Mouse (Mus musculus): ENCODE measurements around the gene Hoxa6.

DNA sequence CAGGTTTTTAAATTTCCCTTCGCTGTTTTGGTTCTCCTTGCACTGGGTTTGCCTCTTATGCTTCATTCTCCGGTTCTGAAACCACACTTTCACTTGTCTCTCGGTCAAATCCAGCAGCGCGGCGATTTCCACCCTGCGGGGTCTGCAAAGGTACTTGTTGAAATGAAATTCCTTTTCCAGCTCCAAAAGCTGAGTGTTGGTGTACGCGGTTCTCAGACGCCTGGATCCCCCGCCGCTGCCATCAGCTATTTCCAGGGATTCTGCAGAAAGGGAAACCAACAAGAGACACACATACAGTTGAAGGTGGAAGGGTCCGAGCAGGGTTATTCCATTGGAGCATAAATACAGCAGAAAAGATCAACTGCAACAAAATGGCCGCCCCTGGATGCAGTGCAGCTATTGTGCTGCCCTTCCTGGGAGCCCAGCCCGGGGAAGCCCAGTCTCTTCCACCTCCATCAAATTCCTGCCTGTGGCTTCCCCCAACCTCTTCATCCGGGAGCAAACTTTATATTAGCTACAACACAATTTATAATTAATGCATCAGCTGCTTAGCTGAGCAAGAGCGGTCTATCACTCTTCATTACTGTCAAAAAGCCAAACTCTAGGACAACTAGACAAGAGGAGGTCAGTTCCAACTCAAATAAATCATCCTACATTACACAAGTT is 45.0 kb downstream of the Hoxa6 start:
- TF ChIP-seq ETS1 (conservative IDR thresholded peaks at IDR 0.05; ENCODE audit: low read depth, low read length) (no peak), PAX5 (IDR thresholded peaks at IDR 0.05; ENCODE audit: low read length) (no peak), CHD1 (IDR thresholded peaks at IDR 0.05; ENCODE audit: low read depth, low read length) (no peak), POLR2A (IDR thresholded peaks at IDR 0.05; ENCODE audit: low read depth, low read length) (no peak), RAD21 (IDR thresholded peaks at IDR 0.05; ENCODE audit: low read depth, low read length) (no peak), CTCF (conservative IDR thresholded peaks at IDR 0.05 in 1 of 2, IDR thresholded peaks at IDR 0.05 in 1 of 2; ENCODE audit: low read depth in 2 of 2, low read length in 2 of 2) (no peak), BHLHE40 (IDR thresholded peaks at IDR 0.05; ENCODE audit: low read depth, low read length) (no peak)

All from CH12.LX (cell line).